Mouse (Mus musculus) C2C12 (cell line): ENCODE measurements around the gene Unc45a.

Experiments
- CEBPB ChIP-seq: IDR thresholded peaks from one replicate; pipeline ENCODE4 v1.6.1; 2011; ENCODE audit warnings: low read depth, mild to moderate bottlenecking, control low read depth, moderate library complexity
- CTCF ChIP-seq: IDR thresholded peaks from one replicate; pipeline ENCODE4 v1.5.1; 2011; ENCODE audit not compliant: control insufficient read depth, insufficient read depth, insufficient read length
- MAX ChIP-seq: IDR thresholded peaks from one replicate; pipeline ENCODE4 v1.6.1; 2011; ENCODE audit warnings: mild to moderate bottlenecking, control low read depth
- MYOD1 ChIP-seq: IDR thresholded peaks from one replicate; pipeline ENCODE4 v1.6.1; 2011; ENCODE audit warnings: low read depth; ENCODE audit not compliant: control insufficient read depth, insufficient read length
- USF1 ChIP-seq: IDR thresholded peaks from one replicate; pipeline ENCODE4 v1.6.1; 2011; ENCODE audit warnings: low read depth, mild to moderate bottlenecking, control low read depth, moderate library complexity

DNA sequence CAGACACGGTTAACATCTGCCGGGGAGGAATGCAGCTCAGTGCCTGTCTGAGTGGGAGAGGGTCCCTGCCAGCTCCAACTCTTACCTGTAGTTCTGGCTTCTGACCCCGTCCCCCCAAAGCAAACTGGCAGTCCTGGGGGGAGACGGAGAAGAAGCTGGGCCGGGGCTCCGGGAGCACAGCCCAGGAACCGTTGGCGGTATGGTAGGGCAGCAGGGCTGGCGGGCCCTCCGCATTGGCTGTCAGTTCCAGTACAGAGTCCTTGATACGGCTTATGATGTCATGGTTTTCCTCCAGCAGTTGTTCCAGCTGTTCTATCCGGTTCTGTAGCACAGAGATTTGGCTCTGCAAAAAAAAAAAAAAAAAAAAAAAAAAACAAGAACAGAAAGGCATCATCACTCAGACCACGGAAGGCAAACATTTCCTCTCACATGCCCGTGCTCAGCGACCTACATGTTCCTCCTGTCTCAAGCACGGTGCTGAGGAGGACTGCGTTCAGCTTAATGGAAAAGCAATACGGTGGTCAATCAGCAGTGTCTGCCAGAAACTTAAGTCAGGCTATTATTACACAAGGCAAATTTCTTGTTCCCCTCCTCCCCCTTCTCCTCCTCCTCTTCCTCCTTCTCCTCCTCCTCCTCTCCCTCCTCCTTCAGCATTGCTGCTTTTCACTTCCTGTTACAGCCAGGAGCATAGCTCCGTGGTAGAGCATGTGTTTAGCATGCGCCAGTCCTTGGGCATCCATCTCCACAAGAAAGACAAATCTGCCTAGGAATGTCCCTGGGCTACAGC, 28.0 kb upstream of the Unc45a start:
- TF ChIP-seq CTCF (no peak), USF1 (no peak), CEBPB (no peak), MAX (no peak), MYOD1 (no peak)
